Mouse (Mus musculus) midbrain, embryonic 14.5 days (tissue): ENCODE data around the gene Ephb2. TPM values are rescaled to one million over a fixed set of nuclear protein-coding genes. Genes with fewer than 3 reads are reported as not detected.

Source experiments
- ATAC-seq: fragments of 200-750 bp; cut with Nextera tagmentation; 2 replicates; pipeline ENCODE4 v1.8.0; 2017; ENCODE audit warnings: moderate number of reproducible peaks, moderate library complexity; ENCODE audit not compliant: low FRiP score, low TSS enrichment
- DNase-seq: peaks from one replicate; pipeline ENCODE4 v3.0.0-alpha.2; 2015
- H3K27ac ChIP-seq: fragments of 300-500 bp; sonication (generic); replicated peaks from 2 replicates; pipeline ENCODE4 v1.5.1; 2014; ENCODE audit warnings: mild to moderate bottlenecking, low read depth, low read length, moderate library complexity
- H3K27me3 ChIP-seq: fragments of 300-500 bp; sonication (generic); 2 replicates; pipeline ENCODE4 v1.6.1; 2014; ENCODE audit warnings: low read length, control low read depth, mixed read lengths; ENCODE audit not compliant: control insufficient read depth, insufficient read depth
- H3K36me3 ChIP-seq: fragments of 300-500 bp; sonication (generic); 2 replicates; pipeline ENCODE4 v1.6.1; 2014; ENCODE audit warnings: low read length, control low read depth; ENCODE audit not compliant: control insufficient read depth, insufficient read depth
- H3K4me1 ChIP-seq: fragments of 300-500 bp; sonication (generic); 2 replicates; pipeline ENCODE4 v1.6.1; 2014; ENCODE audit warnings: mild to moderate bottlenecking, antibody characterized with exemption, low read length, control low read depth; ENCODE audit not compliant: control insufficient read depth, insufficient read depth
- H3K4me2 ChIP-seq: fragments of 300-500 bp; sonication (generic); 2 replicates; pipeline ENCODE4 v1.6.1; 2014; ENCODE audit warnings: mild to moderate bottlenecking, low read length, moderate library complexity
- H3K4me3 ChIP-seq: fragments of 300-500 bp; sonication (generic); replicated peaks from 2 replicates; pipeline ENCODE4 v1.5.1; 2014; ENCODE audit warnings: low read depth, low read length
- H3K9ac ChIP-seq: fragments of 300-500 bp; sonication (generic); replicated peaks from 2 replicates; pipeline ENCODE4 v1.6.1; 2014; ENCODE audit warnings: mild to moderate bottlenecking, low read length, moderate library complexity
- H3K9me3 ChIP-seq: fragments of 300-500 bp; sonication (generic); 2 replicates; pipeline ENCODE4 v1.6.1; 2016; ENCODE audit warnings: low read length, control low read depth, mixed read lengths; ENCODE audit not compliant: control insufficient read depth
- WGBS: fragments of 180-500 bp; shearing (Covaris S2); extraction: QIAGEN DNeasy Blood & Tissue Kit; methylation state at CpG from one replicate; pipeline ENCODE4 v1.1.7; 2014; 5-methylcytosine and 5-hydroxymethylcytosine counted together
- microRNA-seq: library from miRNA; unstranded; fragments of <30 nt; microRNA quantifications from one replicate; pipeline ENCODE4, GENCODE M21; 2016
- polyA plus RNA-seq: library from polyadenylated mRNA; unstranded; fragments of >200 nt; fragmentation: Nextera tagmentation; extraction: Ambion mirVana; gene quantifications from 2 replicates; pipeline ENCODE4 v1.2.1, GENCODE M21; 2014

The Ephb2 gene
- polyA plus RNA-seq, 1 experiment from 2014 or later, result 32.8 TPM

- Histone ChIP-seq H3K9ac (peak overlapping the region; percentile 100), H3K4me1 (peaks cover 11% of the 10 kb centered on the region), H3K36me3 (no peaks in the 10 kb centered on the region), H3K4me3 (peak overlapping the region; percentile 100), H3K27ac (peak overlapping the region; percentile 97), H3K9me3 (no peaks in the 10 kb centered on the region), H3K4me2 (peak overlapping the region; percentile 60), H3K27me3 (no peaks in the 10 kb centered on the region)
- DNase-seq (peak; percentile 80), ATAC-seq (no peak)
- 1% methylated on average over 13 of the region's 13 CpGs for WGBS
Measured at GRCm38 (mm10) chr4:136601476-136601875, 234.3 kb downstream of the Ephb2 start.

GRCm38 (mm10) chr4:136600536-136600935 is 235.3 kb downstream of the Ephb2 start:
- Histone ChIP-seq H3K4me2 (peak overlapping the region; percentile 60), H3K27me3 (no peaks in the 10 kb centered on the region), H3K36me3 (no peaks in the 10 kb centered on the region), H3K4me1 (peaks cover 11% of the 10 kb centered on the region), H3K9ac (peak overlapping the region; percentile 4; the same call in 1 of the 2 replicates), H3K4me3 (peak overlapping the region; percentile 100), H3K27ac (no peak overlapping the region), H3K9me3 (no peaks in the 10 kb centered on the region)
- no peak for DNase-seq
- WGBS, result 88% methylated on average over 2 of the region's 2 CpGs
- ATAC-seq, result no peak

GRCm38 (mm10) chr4:136599869-136600268 is 235.9 kb downstream of the Ephb2 start:
- no peak for DNase-seq
- no peaks in the 10 kb centered on the region for H3K9me3 ChIP-seq
- no peak for ATAC-seq
- peak overlapping the region; percentile 60 for H3K4me2 ChIP-seq
- no peaks in the 10 kb centered on the region for H3K27me3 ChIP-seq
- H3K4me1 ChIP-seq, result peaks cover 11% of the 10 kb centered on the region
- no peak overlapping the region for H3K9ac ChIP-seq
- no peaks in the 10 kb centered on the region for H3K36me3 ChIP-seq
- H3K4me3 ChIP-seq, result peak overlapping the region; percentile 100
- WGBS, result 98% methylated on average over 3 of the region's 3 CpGs
- no peak overlapping the region for H3K27ac ChIP-seq

- Histone ChIP-seq H3K27me3 (no peaks in the 10 kb centered on the region), H3K4me2 (no peak overlapping the region), H3K27ac (no peak overlapping the region), H3K36me3 (no peaks in the 10 kb centered on the region), H3K9me3 (no peaks in the 10 kb centered on the region), H3K4me3 (no peak overlapping the region), H3K4me1 (peaks cover 21% of the 10 kb centered on the region), H3K9ac (no peak overlapping the region)
- WGBS, result 93% methylated on average over 7 of the region's 7 CpGs
- ATAC-seq, result no peak
- DNase-seq, result no peak
Measured at GRCm38 (mm10) chr4:136598268-136598876, 237.4 kb downstream of the Ephb2 start.

Small RNAs within 50 kb of the gene (microRNA-seq; reads per million reads assigned to microRNA genes)
- gene Gm22180, result not detected

Other genes starting within 250 kb of the Ephb2 start
- 105 and 116 TPM in 2 replicates for gene Kdm1a, start 233.3 kb downstream of the Ephb2 start, polyA plus RNA-seq
- gene Tex46, start 225.6 kb downstream of the Ephb2 start, polyA plus RNA-seq, result not detected in 2 replicates
- gene Lactbl1, start 213.4 kb downstream of the Ephb2 start, polyA plus RNA-seq, result not detected in 2 replicates
- 19.1 and 40.0 TPM in 2 replicates for gene C1qb, start 50.2 kb upstream of the Ephb2 start, polyA plus RNA-seq
- 11.0 and 19.3 TPM in 2 replicates for gene C1qc, start 57.1 kb upstream of the Ephb2 start, polyA plus RNA-seq
- 12.7 and 23.0 TPM in 2 replicates for gene C1qa, start 62.8 kb upstream of the Ephb2 start, polyA plus RNA-seq
- 18.5 and 20.5 TPM in 2 replicates for gene Epha8, start 120.8 kb upstream of the Ephb2 start, polyA plus RNA-seq
- gene Zbtb40, start 212.8 kb upstream of the Ephb2 start, polyA plus RNA-seq, result 3.4 and 4.3 TPM in 2 replicates